Mouse (Mus musculus) gastrocnemius, adult 8-10 months (tissue): ENCODE measurements at regions not wholly inside any gene's neighbourhood (a gene's known extent, or its start where the extent isn't known, plus 50 kb on each side); places are given as distances from the start of the nearest gene placed in this dataset.

Experiments used
- DNase-seq, 2 experiments: peaks; one replicate each; pipeline ENCODE4 v3.0.0; 2022; ENCODE audit warnings: low spot score in 2 of 2

GRCm38 (mm10) chr19:21077771-21078548 is 124.0 kb upstream of the Tmc1 start:
- DNase-seq, result no peak

DNA sequence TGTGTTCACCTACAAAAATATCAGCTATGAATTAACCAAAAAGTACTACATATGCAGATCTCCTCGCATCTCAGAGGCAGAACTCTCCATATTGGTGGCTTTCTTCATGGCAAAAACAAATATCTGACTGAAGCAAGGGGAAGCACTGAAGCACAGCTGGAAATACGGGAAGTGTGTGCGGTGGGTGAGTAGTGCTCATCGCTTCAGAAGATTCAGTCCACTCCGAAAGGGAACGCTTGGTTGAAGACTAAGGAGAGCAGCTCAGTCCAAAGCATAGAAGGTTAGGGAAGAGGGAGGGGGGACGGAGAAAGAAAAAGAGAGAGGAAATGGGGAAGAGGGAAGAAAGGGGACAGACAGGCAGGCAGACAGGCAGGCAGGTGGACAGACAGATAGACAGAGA is 114.4 kb upstream of the Tmc1 start:
- DNase-seq, result no peak

- DNase-seq, result no peak
These were observed 112.6 kb upstream of the Tmc1 start for GRCm38 (mm10) chr19:21066432-21067113.

- no peak for DNase-seq
These were observed 110.9 kb upstream of the Tmc1 start for GRCm38 (mm10) chr19:21064902-21065301.

DNA sequence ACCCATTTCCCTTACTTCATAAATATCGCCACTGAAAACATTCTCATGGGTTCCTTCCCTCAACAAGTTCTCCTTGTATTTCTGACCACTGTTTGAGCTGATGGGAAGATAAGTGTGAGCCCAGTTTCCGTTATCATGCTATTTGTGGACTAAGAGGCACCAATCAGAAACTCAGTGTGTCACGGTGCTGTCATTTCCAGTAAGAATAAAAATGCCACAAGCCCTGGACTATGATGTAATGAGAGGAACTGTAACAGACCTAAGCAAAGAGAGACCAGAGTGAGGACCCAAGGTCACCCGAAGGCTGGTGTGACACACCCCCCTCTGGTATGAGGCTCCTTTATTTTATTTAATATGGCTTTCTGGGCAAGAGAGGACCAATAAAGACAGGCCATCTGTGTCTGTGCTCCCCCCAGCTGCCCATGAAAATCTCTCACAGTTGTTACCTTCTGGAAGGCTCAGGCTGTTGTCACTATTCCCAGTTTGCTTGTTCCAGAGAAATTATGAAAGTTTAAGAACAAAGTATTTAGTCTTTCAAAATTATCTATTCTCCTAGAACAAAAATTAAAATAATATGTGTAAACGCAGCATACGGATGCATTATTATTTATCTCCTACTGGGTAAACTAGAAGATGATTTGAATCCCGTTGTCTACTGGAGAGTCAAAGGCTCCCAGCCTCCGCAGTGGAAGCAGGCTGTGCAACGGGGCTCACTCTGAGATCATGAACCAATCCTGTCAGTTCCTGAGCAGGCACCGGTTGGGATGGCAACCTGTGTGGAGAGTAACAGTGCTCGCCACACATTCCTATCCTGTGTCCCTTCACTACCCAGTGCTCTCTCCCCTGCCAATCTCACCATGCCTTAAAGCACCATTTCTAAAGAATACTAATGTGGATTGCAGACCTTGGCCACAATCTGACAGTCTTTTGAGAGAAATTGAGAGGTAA is 99.9 kb upstream of the Tmc1 start:
- no peak for DNase-seq

DNA sequence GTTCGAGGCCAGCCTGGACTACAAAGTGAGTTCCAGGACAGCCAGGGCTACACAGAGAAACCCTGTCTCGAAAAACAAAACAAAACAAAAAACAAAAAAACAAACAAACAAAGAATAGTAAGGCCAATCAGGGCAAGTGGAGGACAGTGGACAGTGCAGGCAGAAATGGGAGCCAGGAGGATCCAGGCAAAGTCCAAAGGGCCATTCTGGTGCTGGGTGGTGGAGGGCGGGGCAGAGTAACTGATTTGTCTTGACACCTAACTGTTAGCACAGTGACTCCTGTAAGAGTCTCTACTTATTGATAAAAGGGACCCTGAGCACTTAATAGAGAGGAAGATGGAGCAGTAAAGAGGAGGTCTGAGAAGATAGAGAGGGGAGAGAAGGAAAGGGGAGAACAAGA is 98.8 kb upstream of the Tmc1 start:
- no peak for DNase-seq

GRCm38 (mm10) chr19:21051872-21052271 is 97.9 kb upstream of the Tmc1 start:
- no peak for DNase-seq

DNA sequence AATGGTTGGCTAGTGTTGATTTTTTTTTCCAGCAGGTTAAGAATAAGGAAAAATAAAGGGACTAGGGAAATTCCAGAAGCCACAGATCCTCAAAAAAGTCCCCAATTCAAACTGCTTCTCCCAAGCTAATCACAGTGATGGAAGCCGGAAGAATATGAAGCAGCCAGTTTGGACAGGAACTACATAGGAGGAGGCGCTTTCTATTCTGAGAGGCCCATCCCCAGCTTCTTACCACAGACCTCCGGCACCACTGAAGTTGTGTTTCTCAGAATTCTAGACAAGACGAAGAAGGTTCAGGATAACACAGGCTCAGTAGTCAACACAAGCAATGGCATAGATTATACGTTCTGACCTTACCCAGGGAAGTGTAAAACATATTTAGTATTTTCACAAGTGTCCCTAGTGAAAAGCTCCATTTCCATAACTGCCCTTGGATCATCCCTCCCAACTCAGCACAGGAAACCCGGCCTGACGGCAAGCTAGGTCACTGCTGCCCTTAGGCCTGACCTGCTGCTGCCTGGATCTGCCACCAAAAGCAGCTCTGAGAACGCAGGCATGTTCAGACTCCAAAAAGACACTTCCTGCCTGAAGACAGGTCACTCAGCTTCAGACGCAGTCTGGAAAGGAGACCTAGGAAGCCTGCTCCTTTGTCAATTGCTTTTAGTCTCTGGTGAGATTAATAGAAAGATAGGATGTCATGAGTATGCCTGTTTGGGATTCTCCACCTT is 97.2 kb upstream of the Tmc1 start:
- DNase-seq, result no peak

- DNase-seq, result no peak
These were observed 95.3 kb upstream of the Tmc1 start for GRCm38 (mm10) chr19:21049301-21049700.

- no peak for DNase-seq
These were observed 91.6 kb upstream of the Tmc1 start for GRCm38 (mm10) chr19:21045565-21045964.

DNA sequence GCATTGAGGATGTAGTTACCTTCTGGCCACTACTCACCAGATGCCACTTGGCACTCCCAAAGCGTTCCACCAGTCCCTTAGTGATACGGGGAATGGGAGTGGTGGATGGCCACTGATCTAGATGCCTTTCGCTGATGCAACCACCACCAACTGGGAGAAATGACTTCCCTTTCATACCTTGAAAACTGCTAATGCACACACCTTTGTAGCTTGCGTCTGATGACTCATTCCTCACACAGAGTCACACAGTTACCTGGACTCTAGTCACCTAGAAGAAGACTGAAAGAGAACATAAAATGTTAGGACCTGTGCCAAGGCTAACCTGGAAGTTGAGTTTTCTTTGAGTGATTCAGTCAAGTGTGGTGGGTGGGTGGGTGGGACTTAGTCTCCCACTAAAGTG is 90.0 kb upstream of the Tmc1 start:
- no peak for DNase-seq

DNA sequence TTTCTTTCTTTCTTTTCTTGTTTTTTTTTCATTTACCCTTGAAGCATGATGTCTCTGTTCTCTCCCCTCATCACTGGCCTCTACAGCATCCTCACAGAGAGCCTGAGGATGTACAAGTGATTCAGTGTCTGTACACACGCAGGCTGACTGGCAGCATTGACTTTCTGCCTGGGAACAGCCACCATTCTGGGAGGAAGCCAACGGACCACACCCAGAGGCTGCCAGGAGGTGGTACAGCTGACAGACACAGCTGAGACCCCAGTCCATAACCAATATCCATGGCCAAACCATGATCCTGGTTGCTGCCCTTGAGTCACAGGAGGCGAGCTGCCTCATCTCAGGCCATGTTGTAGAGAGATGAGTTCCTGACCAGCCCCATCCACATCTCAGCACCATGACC is 88.5 kb upstream of the Tmc1 start:
- DNase-seq, result no peak

GRCm38 (mm10) chr19:21037448-21038077 is 83.6 kb upstream of the Tmc1 start:
- no peak for DNase-seq

DNA sequence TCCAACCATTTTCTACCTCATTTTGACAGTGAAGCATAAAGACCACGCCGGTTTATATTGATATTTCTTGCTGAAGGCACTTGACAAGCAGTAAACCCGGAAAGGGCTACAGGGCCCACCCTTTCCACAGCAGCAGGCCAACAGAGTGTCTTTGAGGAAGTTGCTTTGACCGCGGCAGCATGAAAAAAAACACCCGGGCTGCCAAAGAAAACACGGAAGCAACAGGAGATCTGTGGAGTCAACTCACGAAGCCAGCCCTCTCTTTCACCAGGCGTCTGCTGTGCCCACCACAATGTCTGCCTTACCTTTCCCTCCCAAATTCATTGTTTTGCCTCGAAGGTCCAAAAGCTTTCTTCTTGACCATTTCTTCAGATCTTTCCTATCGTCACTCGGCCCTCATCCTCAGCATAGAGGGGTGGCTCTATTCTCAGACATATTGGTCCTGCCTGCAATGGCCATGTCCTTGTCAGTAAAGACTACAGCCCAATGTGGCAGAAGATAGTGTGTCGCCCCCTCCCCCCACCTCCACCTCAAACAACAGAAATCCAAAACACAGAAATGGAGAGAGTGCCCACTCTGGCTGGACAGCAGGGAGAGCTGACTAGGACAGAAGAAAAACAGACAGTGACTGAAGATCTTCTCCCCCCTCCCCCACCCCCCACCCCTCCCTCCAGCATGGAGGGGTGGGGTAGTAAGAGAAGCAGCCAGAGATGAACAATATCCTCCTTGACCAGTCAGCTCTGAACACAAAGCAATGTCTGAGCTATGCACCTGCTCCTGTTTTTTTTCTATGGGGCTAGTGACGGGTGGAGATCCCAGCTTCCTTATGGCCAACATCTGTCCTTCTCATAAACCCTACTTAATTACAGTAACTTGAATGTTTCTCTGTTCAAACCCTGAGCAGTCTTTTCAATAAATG is 82.8 kb upstream of the Tmc1 start:
- DNase-seq, result peak in 1 of 2 experiments; percentile 24

DNA sequence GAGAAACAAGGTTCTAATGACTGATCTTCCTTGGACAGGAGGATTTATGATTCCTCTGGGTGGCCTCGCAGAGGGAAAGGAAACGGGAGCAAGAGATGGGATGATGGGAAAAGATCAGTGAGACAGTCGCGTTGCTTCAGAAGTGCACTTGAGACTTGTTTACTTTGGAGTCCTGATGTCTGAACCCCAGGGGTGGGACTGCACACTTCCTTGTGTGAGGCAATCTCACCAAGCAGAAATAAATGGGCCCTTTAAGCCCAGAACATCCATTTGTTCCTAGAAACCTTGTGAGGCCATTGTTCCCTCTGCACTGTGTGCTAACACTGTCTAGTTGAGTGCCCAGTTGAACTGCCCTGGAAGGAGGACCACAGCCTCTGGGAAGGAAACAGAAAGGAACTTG is 81.5 kb upstream of the Tmc1 start:
- no peak for DNase-seq

- DNase-seq, result no peak
These were observed 80.0 kb upstream of the Tmc1 start for GRCm38 (mm10) chr19:21033991-21034390.

- no peak for DNase-seq
These were observed 78.6 kb upstream of the Tmc1 start for GRCm38 (mm10) chr19:21032558-21032957.

DNA sequence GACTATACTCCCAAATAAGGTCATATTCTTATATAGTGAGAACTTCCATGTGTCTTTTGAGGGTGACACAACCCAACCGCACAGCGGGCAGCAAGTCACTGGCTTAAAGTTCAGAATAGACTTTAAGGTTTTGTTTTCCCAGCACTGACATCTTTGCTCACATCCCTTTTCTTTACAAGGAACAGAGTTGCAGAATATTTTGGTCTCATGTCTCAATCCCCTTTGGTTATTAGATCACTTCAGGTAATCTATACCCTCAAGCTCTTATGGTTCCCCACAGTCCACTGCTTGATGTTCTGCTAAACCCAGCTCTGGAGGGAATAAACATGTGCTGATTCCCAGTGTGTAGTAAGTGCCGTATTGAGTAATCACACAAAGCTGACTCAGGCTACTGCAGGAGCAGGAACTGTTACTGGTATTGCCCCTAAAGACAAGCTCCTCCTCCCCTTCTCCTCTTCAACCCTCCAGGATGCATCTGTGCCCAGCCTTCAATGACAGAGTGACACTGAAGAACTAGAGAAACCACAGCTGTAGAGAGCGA is 77.8 kb upstream of the Tmc1 start:
- no peak for DNase-seq

DNA sequence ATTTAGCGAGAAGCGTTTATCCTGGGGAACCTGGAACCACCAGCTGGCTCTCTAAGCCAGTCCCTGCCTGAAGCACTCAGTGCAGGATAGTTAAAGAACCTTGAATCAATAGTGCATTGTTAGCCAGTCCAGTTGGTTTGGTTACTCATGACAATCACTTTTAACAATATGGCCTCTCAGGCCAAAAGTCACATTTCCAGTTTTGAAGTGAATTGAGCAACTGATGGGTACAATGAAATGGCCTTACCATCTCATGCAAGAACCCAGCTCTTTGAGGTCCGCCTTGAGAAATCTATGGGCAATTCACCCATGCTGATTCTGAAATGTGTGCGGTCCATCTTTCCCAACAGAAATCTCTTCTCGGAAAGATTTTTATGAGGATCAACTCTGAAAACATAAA is 77.0 kb upstream of the Tmc1 start:
- no peak for DNase-seq
